Mouse (Mus musculus): ENCODE data around the gene Olfr279.
"Not testable (repeated sequence)": the region's sequence is repeated elsewhere in the genome, so short reads cannot be mapped to it uniquely, and the experiment has no call there.

The Olfr279 gene

GRCm38 (mm10) chr15:98511386-98511928 lies 19.3 kb downstream of the Olfr279 start:
- no peak for DNase-seq (ENCODE audit: low spot score)

- no peak for DNase-seq (ENCODE audit: low spot score)
Observed at GRCm38 (mm10) chr15:98512232-98512631, 20.0 kb downstream of the Olfr279 start.

GRCm38 (mm10) chr15:98512799-98513321 lies 20.7 kb downstream of the Olfr279 start:
- DNase-seq (ENCODE audit: low spot score) = no peak

- not testable (repeated sequence) for DNase-seq (ENCODE audit: low spot score)
Observed at GRCm38 (mm10) chr15:98513676-98514075, 21.5 kb downstream of the Olfr279 start.

GRCm38 (mm10) chr15:98514146-98514545 lies 21.9 kb downstream of the Olfr279 start:
- DNase-seq (ENCODE audit: low spot score) = no peak

- not testable (repeated sequence) for DNase-seq (ENCODE audit: low spot score)
Observed at GRCm38 (mm10) chr15:98514845-98515244, 22.6 kb downstream of the Olfr279 start.

GRCm38 (mm10) chr15:98517380-98518355 lies 25.5 kb downstream of the Olfr279 start:
- peak; percentile 58 for DNase-seq (ENCODE audit: low spot score)

- no peak for DNase-seq (ENCODE audit: low spot score)
Observed at GRCm38 (mm10) chr15:98521245-98521644, 29.0 kb downstream of the Olfr279 start.

GRCm38 (mm10) chr15:98526057-98526456 lies 33.9 kb downstream of the Olfr279 start:
- no peak for DNase-seq (ENCODE audit: low spot score)

GRCm38 (mm10) chr15:98527056-98527771 lies 35.0 kb downstream of the Olfr279 start:
- DNase-seq (ENCODE audit: low spot score) = no peak

- no peak for DNase-seq (ENCODE audit: low spot score)
Observed at GRCm38 (mm10) chr15:98528066-98528563, 35.9 kb downstream of the Olfr279 start.

- no peak for DNase-seq (ENCODE audit: low spot score)
Observed at GRCm38 (mm10) chr15:98532281-98532680, 40.1 kb downstream of the Olfr279 start.

- DNase-seq (ENCODE audit: low spot score) = no peak
Observed at GRCm38 (mm10) chr15:98533035-98533531, 40.9 kb downstream of the Olfr279 start.

GRCm38 (mm10) chr15:98533881-98534627 lies 41.9 kb downstream of the Olfr279 start, which contains the start of gene Kansl2:
Gene Kansl2, minus strand, starts transcription at chr15:98534264.
- DNase-seq (ENCODE audit: low spot score) = peak; percentile 93

- DNase-seq (ENCODE audit: low spot score) = no peak
Observed at GRCm38 (mm10) chr15:98535921-98536320, 43.7 kb downstream of the Olfr279 start.

- DNase-seq (ENCODE audit: low spot score) = no peak
Observed at GRCm38 (mm10) chr15:98536828-98537510, 44.8 kb downstream of the Olfr279 start.

- DNase-seq (ENCODE audit: low spot score) = no peak
Observed at GRCm38 (mm10) chr15:98537923-98538322, 45.7 kb downstream of the Olfr279 start.

GRCm38 (mm10) chr15:98541064-98541463 lies 48.9 kb downstream of the Olfr279 start:
- no peak for DNase-seq (ENCODE audit: low spot score)

GRCm38 (mm10) chr15:98543341-98543740 lies 51.1 kb downstream of the Olfr279 start:
- no peak for DNase-seq (ENCODE audit: low spot score)

- DNase-seq (ENCODE audit: low spot score) = no peak
Observed at GRCm38 (mm10) chr15:98545151-98545550, 52.9 kb downstream of the Olfr279 start.
